Mouse (Mus musculus) erythroblast, embryonic 14.5 days (primary cell): ENCODE results near the gene Zfp280c. TPM values are rescaled to one million over a fixed set of nuclear protein-coding genes. Genes with fewer than 3 reads are reported as not detected.
A peak's percentile ranks its signal among the peaks of the same experiment; 100 is the strongest.

ENCODE experiments used
- H3K27me3 ChIP-seq: 2 replicates; pipeline ENCODE4 v1.6.1; 2012; ENCODE audit warnings: inconsistent platforms; ENCODE audit not compliant: control insufficient read depth
- H3K36me3 ChIP-seq: 2 replicates; pipeline ENCODE4 v1.6.1; 2012; ENCODE audit warnings: mild to moderate bottlenecking, inconsistent platforms; ENCODE audit not compliant: control insufficient read depth
- H3K4me1 ChIP-seq: 2 replicates; pipeline ENCODE4 v1.6.1; 2012; ENCODE audit warnings: inconsistent platforms; ENCODE audit not compliant: control insufficient read depth
- H3K4me3 ChIP-seq: replicated peaks from 2 replicates; pipeline ENCODE3; 2012; ENCODE audit warnings: moderate library complexity, mild to moderate bottlenecking, inconsistent platforms
- H3K9me3 ChIP-seq: 2 replicates; pipeline ENCODE4 v1.6.1; 2012; ENCODE audit warnings: low read length, inconsistent platforms, mixed read lengths; ENCODE audit not compliant: control insufficient read depth
- GATA1 ChIP-seq: IDR thresholded peaks from 2 replicates; pipeline ENCODE4 v1.6.1; 2012; ENCODE audit warnings: low read length, inconsistent platforms, mixed read lengths
- TAL1 ChIP-seq: IDR thresholded peaks from 3 replicates; pipeline ENCODE4 v1.6.1; 2012; ENCODE audit warnings: low read length, inconsistent platforms, mixed read lengths
- polyA plus RNA-seq: library from polyadenylated mRNA; stranded (reverse); fragments of >175 nt; gene quantifications from 2 replicates; pipeline ENCODE4 v1.2.3, GENCODE M21; 2012

Zfp280c gene
- polyA plus RNA-seq, 1 experiment: not detected

DNA sequence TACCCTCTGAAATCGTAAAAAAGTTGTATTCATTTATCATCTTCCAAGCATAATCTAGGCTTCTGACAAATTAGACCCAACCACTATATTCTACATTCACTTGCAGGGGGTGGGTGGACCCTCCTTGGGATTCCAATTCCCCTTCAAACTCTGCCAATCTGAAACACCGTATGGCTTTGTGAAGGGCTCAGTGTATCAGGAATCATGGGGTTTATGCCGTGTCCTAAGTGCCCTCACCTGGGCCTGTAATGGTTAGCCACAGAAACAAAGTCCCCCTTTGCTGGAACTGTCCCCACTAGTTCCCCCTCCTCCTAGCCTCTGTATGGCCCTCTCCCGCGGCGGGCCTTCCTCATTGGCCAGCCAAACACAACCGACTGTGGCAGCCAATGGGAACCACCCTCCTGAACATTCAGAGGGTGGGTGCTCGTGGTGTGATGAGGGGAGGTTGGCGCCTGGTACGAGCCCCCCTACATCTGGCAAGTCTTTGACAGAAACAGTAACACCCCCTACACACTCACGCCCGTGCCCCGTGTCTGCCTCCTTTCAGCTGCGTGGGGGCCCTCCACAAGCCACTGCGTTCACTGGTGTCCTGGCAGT is 76.0 kb downstream of the Zfp280c start:
- Histone ChIP-seq H3K4me1 (peaks cover 9% of the 10 kb centered on the region), H3K27me3 (peaks cover 29% of the 10 kb centered on the region), H3K9me3 (peaks cover 5% of the 10 kb centered on the region; the same call in 1 of the 2 replicates), H3K4me3 (peak overlapping the region; percentile 40), H3K36me3 (no peaks in the 10 kb centered on the region)
- TF ChIP-seq GATA1: no peak
- TF ChIP-seq TAL1: no peak

DNA sequence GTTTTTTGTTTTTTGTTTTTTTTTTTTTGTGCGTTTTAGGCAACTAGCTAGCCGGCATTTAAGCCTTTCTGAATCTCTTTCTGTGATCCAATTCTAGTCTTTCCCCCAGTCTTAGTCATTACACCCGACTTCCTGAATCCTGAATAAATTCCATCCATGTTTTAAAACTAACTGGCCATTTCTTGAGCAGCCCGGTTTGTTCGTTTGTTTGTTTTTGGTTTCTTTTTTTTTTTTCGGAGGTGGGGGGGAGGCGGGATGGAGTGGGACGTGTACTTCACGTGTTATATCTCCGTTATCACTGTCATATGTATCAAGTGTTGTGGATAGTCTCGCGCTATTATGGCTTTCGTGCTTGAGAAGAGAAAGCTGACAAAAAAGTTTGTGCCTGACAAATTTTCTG is 80.5 kb downstream of the Zfp280c start:
- H3K4me3 ChIP-seq: peak overlapping the region; percentile 82
- no peak for TF ChIP-seq GATA1
- TF ChIP-seq TAL1: no peak
- H3K36me3 ChIP-seq: no peaks in the 10 kb centered on the region; the same call in 1 of the 2 replicates
- peaks cover 9% of the 10 kb centered on the region for H3K27me3 ChIP-seq
- peaks cover 4% of the 10 kb centered on the region; the same call in 1 of the 2 replicates for H3K9me3 ChIP-seq
- H3K4me1 ChIP-seq: peaks cover 15% of the 10 kb centered on the region

DNA sequence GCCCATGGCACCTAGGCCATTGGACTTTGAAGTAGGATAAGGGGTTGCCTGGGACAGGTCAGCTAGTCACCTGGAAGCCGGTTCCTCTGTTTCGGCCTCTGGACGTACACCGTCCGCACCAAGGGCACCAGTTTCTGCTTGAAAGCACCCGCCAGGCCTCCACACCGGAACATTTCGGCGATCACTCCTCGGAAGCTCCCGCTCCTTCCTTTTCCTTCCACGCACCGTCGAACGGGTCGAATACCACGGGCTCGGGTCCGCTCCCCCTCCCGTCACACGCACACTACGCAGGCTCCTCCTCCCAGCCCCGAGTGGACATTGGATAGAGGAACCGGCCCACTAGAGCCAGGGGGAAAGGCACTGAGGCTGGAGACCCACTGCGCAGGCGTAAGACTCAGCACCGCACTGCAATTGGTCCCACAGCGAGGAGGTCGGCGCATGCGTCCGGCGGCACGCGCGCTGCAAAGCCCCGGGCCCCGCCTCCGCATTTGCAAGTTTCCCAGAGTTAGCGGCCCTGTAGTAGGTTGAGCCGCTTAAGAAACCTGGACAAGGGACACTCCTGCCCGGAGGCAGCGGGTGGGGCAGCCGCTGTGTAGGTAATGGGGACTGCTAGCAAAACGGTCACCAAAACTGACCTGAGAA is 81.0 kb downstream of the Zfp280c start, which contains the start of gene Aifm1:
Aifm1 (minus strand) TSS at position 398 of the 642 bp plus-strand sequence.
- H3K9me3 ChIP-seq: peaks cover 2% of the 10 kb centered on the region; the same call in 1 of the 2 replicates
- TF ChIP-seq GATA1: no peak
- TF ChIP-seq TAL1: no peak
- peaks cover 13% of the 10 kb centered on the region for H3K4me1 ChIP-seq
- H3K4me3 ChIP-seq: peak within 1 kb of the TSS; percentile 82
- no peaks in the 10 kb centered on the region; the same call in 1 of the 2 replicates for H3K36me3 ChIP-seq
- H3K27me3 ChIP-seq: peaks cover 3% of the 10 kb centered on the region

DNA sequence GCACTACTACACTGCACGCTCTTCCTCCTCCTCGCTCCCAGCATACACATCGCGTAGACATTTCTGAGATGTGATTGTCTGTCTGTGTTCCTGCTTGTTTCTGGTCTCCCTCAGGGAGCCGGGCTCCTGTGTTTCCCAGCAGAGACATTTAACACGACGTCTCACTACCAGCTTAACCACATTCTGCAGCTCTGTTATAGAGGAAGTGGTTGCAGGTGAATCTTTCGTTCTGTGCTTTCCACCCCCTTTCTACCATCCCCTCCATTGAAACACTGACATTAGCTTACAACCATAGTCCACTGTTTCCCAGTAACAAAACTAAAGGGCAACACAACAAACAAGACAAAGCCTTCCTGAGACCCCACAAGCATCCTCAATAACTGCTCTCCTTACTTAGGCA is 100.5 kb downstream of the Zfp280c start:
- Histone ChIP-seq H3K27me3 (no peaks in the 10 kb centered on the region), H3K9me3 (no peaks in the 10 kb centered on the region), H3K4me1 (no peaks in the 10 kb centered on the region), H3K4me3 (no peak overlapping the region), H3K36me3 (peaks cover 48% of the 10 kb centered on the region)
- TF ChIP-seq GATA1: no peak
- no peak for TF ChIP-seq TAL1

Other genes with a start within 250 kb of the Zfp280c start
- gene Elf4, start 131.4 kb downstream of the Zfp280c start, polyA plus RNA-seq: 0.06 and 0.09 TPM in 2 replicates
- 0.25 and 0.31 TPM in 2 replicates for gene Aifm1, start 80.9 kb downstream of the Zfp280c start, polyA plus RNA-seq
- gene Rab33a, start 75.2 kb downstream of the Zfp280c start, polyA plus RNA-seq: not detected in 2 replicates
- 0.02 TPM in 1 of 2 replicates, not detected in the other for gene Slc25a14, start 28.9 kb upstream of the Zfp280c start, polyA plus RNA-seq
- not detected in 2 replicates for gene Gpr119, start 80.0 kb upstream of the Zfp280c start, polyA plus RNA-seq
- 3.3 and 3.9 TPM in 2 replicates for gene Rbmx2, start 100.5 kb upstream of the Zfp280c start, polyA plus RNA-seq